Mouse (Mus musculus): ENCODE measurements at regions not wholly inside any gene's neighbourhood (a gene's known extent, or its start where the extent isn't known, plus 50 kb on each side); places are given as distances from the start of the nearest gene placed in this dataset.

DNA sequence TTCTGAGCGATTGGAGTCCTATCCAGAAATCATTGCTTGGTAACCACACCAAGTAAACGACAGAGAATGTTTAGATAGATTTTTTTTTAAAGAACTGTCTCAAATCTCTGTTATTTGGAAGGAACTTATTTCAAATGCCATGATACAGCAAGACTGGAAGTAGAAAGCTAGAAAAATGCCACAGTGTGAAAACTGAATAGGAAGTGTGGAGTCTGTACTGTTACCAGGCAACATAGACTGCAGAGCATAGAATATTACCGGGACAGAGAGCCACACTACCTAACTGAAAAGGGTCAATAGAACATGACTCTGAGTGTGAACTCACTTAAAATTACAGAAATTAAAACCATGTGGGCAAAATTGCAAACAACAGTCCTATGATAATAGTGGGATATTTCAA lies 52.4 kb upstream of the Adcy1 start:
- 84% methylated on average over 3 of the region's 3 CpGs for WGBS
- no peak overlapping the region for H3K9ac ChIP-seq (ENCODE audit: low read length)
- no peak overlapping the region for H3K4me3 ChIP-seq (ENCODE audit: low read depth, low read length)
- H3K27me3 ChIP-seq (ENCODE audit: control insufficient read depth, insufficient read depth, low read length): no peaks in the 10 kb centered on the region
- H3K4me2 ChIP-seq (ENCODE audit: low read depth): no peak overlapping the region
- no peaks in the 10 kb centered on the region for H3K36me3 ChIP-seq (ENCODE audit: control insufficient read depth, insufficient read depth, low read length)
- no peaks in the 10 kb centered on the region for H3K4me1 ChIP-seq (ENCODE audit: control insufficient read depth, insufficient read depth, low read length)
- H3K27ac ChIP-seq (ENCODE audit: low read depth, low read length): no peak overlapping the region
- H3K9me3 ChIP-seq (ENCODE audit: control insufficient read depth, low read length): no peaks in the 10 kb centered on the region
- DNase-seq (ENCODE audit: low spot score): no peak
- ATAC-seq (ENCODE audit: insufficient read depth, low FRiP score, low TSS enrichment): no peak

GRCm38 (mm10) chr11:6999329-6999728 lies 64.0 kb upstream of the Adcy1 start:
- Histone ChIP-seq H3K9me3 (ENCODE audit: control insufficient read depth, low read length) (no peaks in the 10 kb centered on the region), H3K36me3 (ENCODE audit: control insufficient read depth, insufficient read depth, low read length) (no peaks in the 10 kb centered on the region), H3K4me2 (ENCODE audit: low read depth) (no peak overlapping the region), H3K4me3 (ENCODE audit: low read depth, low read length) (no peak overlapping the region), H3K27ac (ENCODE audit: low read depth, low read length) (no peak overlapping the region), H3K4me1 (ENCODE audit: control insufficient read depth, insufficient read depth, low read length) (no peaks in the 10 kb centered on the region), H3K9ac (ENCODE audit: low read length) (no peak overlapping the region), H3K27me3 (ENCODE audit: control insufficient read depth, insufficient read depth, low read length) (no peaks in the 10 kb centered on the region)
- DNase-seq (ENCODE audit: low spot score): no peak
- ATAC-seq (ENCODE audit: insufficient read depth, low FRiP score, low TSS enrichment): no peak

DNA sequence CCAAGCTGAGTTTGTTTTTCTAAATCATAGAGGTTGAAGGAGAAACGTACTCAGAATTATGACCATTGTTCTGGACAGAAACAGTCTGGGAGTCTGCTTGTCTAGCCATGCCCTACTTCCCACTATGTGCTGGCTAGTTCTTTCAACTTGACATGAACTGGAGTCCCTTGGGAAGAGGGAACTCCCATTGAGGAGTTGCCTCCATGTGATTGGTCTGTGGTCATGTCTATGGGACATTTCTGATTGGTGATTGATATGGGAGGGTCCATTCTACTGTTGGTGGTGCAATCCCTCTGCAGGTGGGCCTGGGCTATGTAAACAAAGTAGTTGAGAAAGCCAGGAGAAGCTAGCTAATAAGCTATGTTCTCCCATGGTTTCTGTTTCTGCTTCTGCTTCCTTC lies 64.5 kb upstream of the Adcy1 start:
- no peaks in the 10 kb centered on the region for H3K9me3 ChIP-seq (ENCODE audit: control insufficient read depth, low read length)
- H3K9ac ChIP-seq (ENCODE audit: low read length): no peak overlapping the region
- H3K4me3 ChIP-seq (ENCODE audit: low read depth, low read length): no peak overlapping the region
- H3K27me3 ChIP-seq (ENCODE audit: control insufficient read depth, insufficient read depth, low read length): no peaks in the 10 kb centered on the region
- no peak overlapping the region for H3K4me2 ChIP-seq (ENCODE audit: low read depth)
- 74% methylated on average over 1 of the region's 1 CpGs for WGBS
- H3K27ac ChIP-seq (ENCODE audit: low read depth, low read length): no peak overlapping the region
- no peaks in the 10 kb centered on the region for H3K4me1 ChIP-seq (ENCODE audit: control insufficient read depth, insufficient read depth, low read length)
- DNase-seq (ENCODE audit: low spot score): no peak
- no peaks in the 10 kb centered on the region for H3K36me3 ChIP-seq (ENCODE audit: control insufficient read depth, insufficient read depth, low read length)
- no peak for ATAC-seq (ENCODE audit: insufficient read depth, low FRiP score, low TSS enrichment)

DNA sequence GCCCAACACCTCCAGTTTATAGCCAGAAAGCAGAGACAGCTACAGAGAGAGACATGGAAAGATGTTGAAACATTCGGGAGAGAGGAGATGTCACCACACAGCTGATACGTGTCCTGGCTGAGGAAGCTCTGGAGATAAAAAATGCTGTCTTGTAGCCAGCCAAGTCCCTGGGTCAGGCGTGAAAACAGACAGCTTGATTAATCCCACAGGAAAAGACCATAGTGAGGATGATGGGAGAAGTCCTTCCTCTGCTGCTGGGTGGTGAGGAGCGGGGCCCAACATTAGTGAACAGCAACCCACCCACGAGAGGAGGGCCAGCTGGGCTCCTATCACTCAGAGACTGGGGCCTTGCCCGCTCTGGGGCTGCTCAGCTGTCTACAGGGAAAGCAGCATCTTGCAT lies 65.8 kb upstream of the Adcy1 start:
- Histone ChIP-seq H3K27ac (ENCODE audit: low read depth, low read length) (no peak overlapping the region), H3K9ac (ENCODE audit: low read length) (no peak overlapping the region), H3K9me3 (ENCODE audit: control insufficient read depth, low read length) (no peaks in the 10 kb centered on the region), H3K4me1 (ENCODE audit: control insufficient read depth, insufficient read depth, low read length) (no peaks in the 10 kb centered on the region), H3K4me3 (ENCODE audit: low read depth, low read length) (no peak overlapping the region), H3K4me2 (ENCODE audit: low read depth) (no peak overlapping the region), H3K27me3 (ENCODE audit: control insufficient read depth, insufficient read depth, low read length) (no peaks in the 10 kb centered on the region), H3K36me3 (ENCODE audit: control insufficient read depth, insufficient read depth, low read length) (no peaks in the 10 kb centered on the region)
- ATAC-seq (ENCODE audit: insufficient read depth, low FRiP score, low TSS enrichment) (no peak), DNase-seq (ENCODE audit: low spot score) (no peak)
- 76% methylated on average over 6 of the region's 6 CpGs for WGBS

DNA sequence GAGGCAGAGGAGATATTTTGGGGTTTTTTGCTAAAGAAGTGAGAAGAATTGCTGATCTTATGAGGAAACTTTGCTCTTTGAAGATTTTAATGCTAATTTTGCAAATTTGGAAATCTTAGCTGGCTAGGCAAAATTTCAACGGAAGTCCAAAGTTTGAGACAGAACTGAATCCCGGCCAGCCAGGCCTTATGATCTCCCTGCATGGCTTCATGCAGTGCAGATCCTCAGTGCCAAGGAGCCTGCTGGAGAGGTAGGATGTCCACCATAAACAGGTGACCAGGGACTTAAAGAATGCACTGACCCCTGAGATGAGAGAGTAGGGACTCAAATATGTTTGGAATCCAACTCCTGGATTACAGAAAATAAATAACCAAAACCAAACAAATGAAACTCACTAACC lies 69.6 kb upstream of the Adcy1 start:
- DNase-seq (ENCODE audit: low spot score) (no peak), ATAC-seq (ENCODE audit: insufficient read depth, low FRiP score, low TSS enrichment) (no peak)
- WGBS: 92% methylated on average over 2 of the region's 2 CpGs
- no peaks in the 10 kb centered on the region for H3K27me3 ChIP-seq (ENCODE audit: control insufficient read depth, insufficient read depth, low read length)
- no peak overlapping the region for H3K4me2 ChIP-seq (ENCODE audit: low read depth)
- no peaks in the 10 kb centered on the region for H3K4me1 ChIP-seq (ENCODE audit: control insufficient read depth, insufficient read depth, low read length)
- no peak overlapping the region for H3K9ac ChIP-seq (ENCODE audit: low read length)
- H3K36me3 ChIP-seq (ENCODE audit: control insufficient read depth, insufficient read depth, low read length): no peaks in the 10 kb centered on the region
- H3K9me3 ChIP-seq (ENCODE audit: control insufficient read depth, low read length): no peaks in the 10 kb centered on the region
- H3K27ac ChIP-seq (ENCODE audit: low read depth, low read length): no peak overlapping the region
- H3K4me3 ChIP-seq (ENCODE audit: low read depth, low read length): no peak overlapping the region

DNA sequence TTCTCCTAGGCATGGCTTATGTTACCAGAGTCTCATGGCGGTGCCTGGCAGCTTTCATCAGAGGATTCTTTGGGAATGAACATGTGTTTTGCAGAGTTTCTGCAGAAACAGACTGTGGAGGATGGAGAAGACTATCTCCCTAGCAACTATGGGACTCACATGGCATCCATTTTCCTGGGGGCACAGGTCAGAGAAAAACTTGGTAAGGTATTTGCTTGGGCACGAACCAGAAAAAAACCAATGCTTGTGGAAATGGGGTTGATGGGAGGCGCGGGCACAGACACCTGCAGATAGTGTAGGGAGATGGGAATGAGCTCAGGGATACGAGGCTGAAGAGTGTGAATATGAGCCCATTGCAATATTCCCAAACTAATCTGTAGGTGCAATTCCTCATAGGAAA lies 71.7 kb upstream of the Adcy1 start:
- no peak overlapping the region for H3K4me3 ChIP-seq (ENCODE audit: low read depth, low read length)
- no peaks in the 10 kb centered on the region for H3K36me3 ChIP-seq (ENCODE audit: control insufficient read depth, insufficient read depth, low read length)
- no peaks in the 10 kb centered on the region for H3K9me3 ChIP-seq (ENCODE audit: control insufficient read depth, low read length)
- H3K9ac ChIP-seq (ENCODE audit: low read length): no peak overlapping the region
- H3K27ac ChIP-seq (ENCODE audit: low read depth, low read length): no peak overlapping the region
- H3K4me1 ChIP-seq (ENCODE audit: control insufficient read depth, insufficient read depth, low read length): no peaks in the 10 kb centered on the region
- no peak overlapping the region for H3K4me2 ChIP-seq (ENCODE audit: low read depth)
- H3K27me3 ChIP-seq (ENCODE audit: control insufficient read depth, insufficient read depth, low read length): no peaks in the 10 kb centered on the region
- DNase-seq (ENCODE audit: low spot score) (no peak), ATAC-seq (ENCODE audit: insufficient read depth, low FRiP score, low TSS enrichment) (no peak)
- 87% methylated on average over 5 of the region's 5 CpGs for WGBS

- no peak for ATAC-seq (ENCODE audit: insufficient read depth, low FRiP score, low TSS enrichment)
- Histone ChIP-seq H3K4me2 (ENCODE audit: low read depth) (no peak overlapping the region), H3K4me1 (ENCODE audit: control insufficient read depth, insufficient read depth, low read length) (no peaks in the 10 kb centered on the region), H3K9ac (ENCODE audit: low read length) (no peak overlapping the region), H3K36me3 (ENCODE audit: control insufficient read depth, insufficient read depth, low read length) (no peaks in the 10 kb centered on the region), H3K9me3 (ENCODE audit: control insufficient read depth, low read length) (no peaks in the 10 kb centered on the region), H3K27me3 (ENCODE audit: control insufficient read depth, insufficient read depth, low read length) (no peaks in the 10 kb centered on the region), H3K4me3 (ENCODE audit: low read depth, low read length) (no peak overlapping the region), H3K27ac (ENCODE audit: low read depth, low read length) (no peak overlapping the region)
- 63% methylated on average over 3 of the region's 3 CpGs for WGBS
- no peak for DNase-seq (ENCODE audit: low spot score)
Observed at GRCm38 (mm10) chr11:6990711-6991110, 72.6 kb upstream of the Adcy1 start.

- no peaks in the 10 kb centered on the region for H3K4me1 ChIP-seq (ENCODE audit: control insufficient read depth, insufficient read depth, low read length)
- H3K27me3 ChIP-seq (ENCODE audit: control insufficient read depth, insufficient read depth, low read length): no peaks in the 10 kb centered on the region
- no peak overlapping the region for H3K4me3 ChIP-seq (ENCODE audit: low read depth, low read length)
- no peak overlapping the region for H3K9ac ChIP-seq (ENCODE audit: low read length)
- WGBS: 74% methylated on average over 8 of the region's 8 CpGs
- no peak overlapping the region for H3K4me2 ChIP-seq (ENCODE audit: low read depth)
- no peak overlapping the region for H3K27ac ChIP-seq (ENCODE audit: low read depth, low read length)
- ATAC-seq (ENCODE audit: insufficient read depth, low FRiP score, low TSS enrichment): no peak
- H3K9me3 ChIP-seq (ENCODE audit: control insufficient read depth, low read length): no peaks in the 10 kb centered on the region
- no peaks in the 10 kb centered on the region for H3K36me3 ChIP-seq (ENCODE audit: control insufficient read depth, insufficient read depth, low read length)
- DNase-seq (ENCODE audit: low spot score): no peak
Observed at GRCm38 (mm10) chr11:6988884-6989824, 74.1 kb upstream of the Adcy1 start.

GRCm38 (mm10) chr11:6987995-6988394 lies 75.3 kb upstream of the Adcy1 start:
- Histone ChIP-seq H3K27me3 (ENCODE audit: control insufficient read depth, insufficient read depth, low read length) (no peaks in the 10 kb centered on the region), H3K9ac (ENCODE audit: low read length) (no peak overlapping the region), H3K4me2 (ENCODE audit: low read depth) (no peak overlapping the region), H3K4me1 (ENCODE audit: control insufficient read depth, insufficient read depth, low read length) (no peaks in the 10 kb centered on the region), H3K36me3 (ENCODE audit: control insufficient read depth, insufficient read depth, low read length) (no peaks in the 10 kb centered on the region), H3K4me3 (ENCODE audit: low read depth, low read length) (no peak overlapping the region), H3K9me3 (ENCODE audit: control insufficient read depth, low read length) (no peaks in the 10 kb centered on the region), H3K27ac (ENCODE audit: low read depth, low read length) (no peak overlapping the region)
- 56% methylated on average over 2 of the region's 2 CpGs for WGBS
- DNase-seq (ENCODE audit: low spot score): no peak
- ATAC-seq (ENCODE audit: insufficient read depth, low FRiP score, low TSS enrichment): no peak

Measured in neural tube, embryonic 11.5 days (tissue).